Mouse (Mus musculus) spleen, postnatal 4 days (tissue): ENCODE results near the gene Fryl.
"Not testable (repeated sequence)": the region's sequence is repeated elsewhere in the genome, so short reads cannot be mapped to it uniquely, and the experiment has no call there.

Experiments
- DNase-seq, 2 experiments: peaks; one replicate each; pipeline ENCODE4 v3.0.0; 2022; ENCODE audit warnings: low spot score in 2 of 2

Fryl gene

GRCm38 (mm10) chr5:73011806-73012205 is 244.6 kb downstream of the Fryl start:
- not testable (repeated sequence) for DNase-seq

DNA sequence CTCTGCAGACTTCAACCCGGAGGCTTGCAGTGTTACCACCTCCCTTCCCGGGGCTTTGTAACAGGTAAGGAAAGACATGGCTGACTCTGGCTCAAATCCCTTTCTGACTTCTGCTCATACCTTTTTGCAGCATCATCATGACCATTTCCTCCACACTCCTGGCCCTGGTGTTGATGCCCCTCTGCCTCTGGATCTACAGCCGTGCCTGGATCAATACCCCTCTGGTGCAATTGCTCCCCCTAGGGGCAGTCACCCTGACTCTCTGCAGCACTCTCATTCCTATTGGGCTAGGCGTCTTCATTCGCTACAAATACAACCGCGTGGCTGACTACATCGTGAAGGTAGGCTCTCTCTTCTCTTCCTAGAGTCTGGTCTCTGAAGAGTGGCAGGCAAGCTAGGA is 248.2 kb downstream of the Fryl start:
- not testable (repeated sequence) for DNase-seq

- no peak for DNase-seq
Observed at GRCm38 (mm10) chr5:73007582-73007959, 248.8 kb downstream of the Fryl start.

- DNase-seq: peak in 1 of 2 experiments; percentile 66
Observed at GRCm38 (mm10) chr5:73006784-73007581, 249.4 kb downstream of the Fryl start, which contains the start of gene Slc10a4. TSS of gene Slc10a4 (plus strand) at chr5:73006883.

DNA sequence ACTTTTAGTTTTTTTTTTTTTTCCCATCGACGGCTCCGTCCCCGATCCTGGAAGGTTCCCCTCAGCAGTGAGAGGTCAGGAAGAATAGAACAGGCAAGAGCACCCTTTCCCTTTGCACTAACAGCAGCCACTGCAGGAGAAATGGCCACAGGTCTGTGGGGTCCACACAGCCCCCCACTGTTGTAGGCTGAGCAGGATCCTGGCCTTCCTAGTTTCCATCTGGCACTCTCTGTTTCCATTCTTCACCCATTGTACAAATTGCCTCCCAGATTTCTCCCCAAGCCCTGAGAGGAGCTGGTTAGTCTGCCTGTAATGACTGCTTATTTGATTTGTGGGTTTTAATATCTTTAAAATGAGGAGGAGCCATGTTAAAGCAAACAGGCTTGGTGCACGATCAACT is 252.4 kb downstream of the Fryl start:
- no peak for DNase-seq

GRCm38 (mm10) chr5:72998546-72998945 is 257.9 kb downstream of the Fryl start:
- DNase-seq: not testable (repeated sequence)

GRCm38 (mm10) chr5:72995379-72995778 is 261.0 kb downstream of the Fryl start:
- no peak for DNase-seq

- no peak for DNase-seq
Observed at GRCm38 (mm10) chr5:72994928-72995327, 261.5 kb downstream of the Fryl start.

- DNase-seq: no peak
Observed at GRCm38 (mm10) chr5:72994424-72994823, 262.0 kb downstream of the Fryl start.

GRCm38 (mm10) chr5:72992474-72992873 is 263.9 kb downstream of the Fryl start:
- DNase-seq: no peak

GRCm38 (mm10) chr5:72989756-72990155 is 266.7 kb downstream of the Fryl start:
- no peak for DNase-seq

DNA sequence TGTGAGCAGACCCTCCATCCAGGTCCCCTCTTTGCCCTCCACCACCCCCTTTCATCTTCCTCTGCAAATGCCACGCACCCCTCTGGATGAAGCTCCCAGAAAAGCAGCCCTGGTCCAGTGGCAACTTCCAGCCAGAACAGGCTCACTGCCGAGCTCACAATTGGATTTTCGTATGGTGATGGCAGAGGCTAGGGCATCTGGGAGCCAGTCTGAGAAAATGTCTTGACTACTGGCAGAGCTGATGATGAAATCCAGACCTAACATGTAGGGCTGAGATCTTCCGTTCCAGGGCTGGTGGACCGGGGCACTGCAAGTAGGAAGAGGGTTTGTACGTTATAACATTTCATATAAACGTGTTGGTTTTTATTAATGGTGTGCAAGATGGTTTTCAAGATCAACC is 268.6 kb downstream of the Fryl start:
- no peak for DNase-seq

DNA sequence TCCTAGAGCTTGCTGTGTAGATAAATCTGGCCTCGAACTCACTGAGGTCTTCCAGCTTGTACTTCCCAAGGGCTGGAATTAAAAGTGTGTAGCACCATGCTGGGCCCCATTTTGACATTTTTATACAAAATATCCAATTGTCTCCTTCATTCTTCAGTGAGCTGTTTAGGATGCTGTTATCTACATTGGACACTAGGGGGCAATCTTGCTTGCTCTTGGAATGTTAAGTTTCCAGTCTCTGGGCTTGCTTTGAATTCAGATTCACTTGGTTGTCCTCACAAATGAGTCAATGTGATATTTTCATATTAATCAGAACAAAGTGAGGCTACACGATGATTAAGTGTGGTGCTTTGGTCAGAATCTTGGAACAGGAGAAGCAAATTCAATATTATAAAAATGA is 272.3 kb downstream of the Fryl start:
- DNase-seq: no peak

GRCm38 (mm10) chr5:72976539-72976938 is 279.9 kb downstream of the Fryl start:
- no peak for DNase-seq

- DNase-seq: no peak
Observed at GRCm38 (mm10) chr5:72975996-72976395, 280.4 kb downstream of the Fryl start.

- DNase-seq: no peak
Observed at GRCm38 (mm10) chr5:72974602-72975001, 281.8 kb downstream of the Fryl start, which contains the start of gene Gm10135. TSS of gene Gm10135 (minus strand) at chr5:72974702.

GRCm38 (mm10) chr5:72972934-72973333 is 283.5 kb downstream of the Fryl start:
- no peak for DNase-seq

- no peak for DNase-seq
Observed at GRCm38 (mm10) chr5:72972435-72972834, 284.0 kb downstream of the Fryl start.
